Comparison of ENCODE assay signal across 27 mouse cellular contexts in genomic region chr1:24680991-24681390, GRCm38 (mm10). TPM values are rescaled to one million over a fixed set of nuclear protein-coding genes. Genes with fewer than 3 reads are reported as not detected.
DNase-seq lines count a peak whose midpoint lies in the region; ATAC-seq and TF ChIP-seq lines count a peak whose summit lies in the region.
"Had no signal": no experiment of that assay in that cellular context is flagged by ENCODE, and none has a peak within 500 bp of the region (broad histone marks: within the 10 kb centered on the region; RNA-seq: fewer than 3 reads in every experiment).

No protein-coding gene starts in this region.

- no peak overlapping the region for H3K4me2 ChIP-seq in stomach, postnatal 0 days (replicated peaks; ENCODE audit: low read depth)
- H3K4me2 ChIP-seq: embryonic facial prominence, embryonic 13.5 days; forebrain, embryonic 15.5 days; heart, embryonic 12.5 days; kidney, embryonic 15.5 days; limb, embryonic 13.5 days; liver, embryonic 11.5 days; midbrain, embryonic 12.5 days; neural tube, embryonic 12.5 days had no signal

- ATAC-seq in CD4-positive, CD25-positive, alpha-beta regulatory T cell, adult 4 months: no peak
- no peak for ATAC-seq in activated CD4-positive, CD25-positive, alpha-beta regulatory T cell, adult 4 months
- no peak for ATAC-seq in stomach, postnatal 0 days (ENCODE audit: low FRiP score, low TSS enrichment)
- ATAC-seq: forebrain, embryonic 15.5 days had no signal

- no peak overlapping the region for H3K4me3 ChIP-seq in spleen, adult 2 months (ENCODE audit: extremely low read depth, insufficient read depth, insufficient read length)
- H3K4me3 ChIP-seq in stomach, postnatal 0 days (ENCODE audit: low read depth, low read length): no peak overlapping the region
- H3K4me3 ChIP-seq: embryonic facial prominence, embryonic 13.5 days; forebrain, embryonic 10.5 days; forebrain, embryonic 15.5 days; heart, adult 2 months; heart, embryonic 12.5 days; kidney, embryonic 15.5 days; limb, embryonic 13.5 days; megakaryocyte, embryonic 14.5 days; midbrain, embryonic 12.5 days; myocyte; neural tube, embryonic 12.5 days had no signal

- peaks cover 8% of the 10 kb centered on the region for H3K4me1 ChIP-seq in spleen, adult 2 months (ENCODE audit: control insufficient read depth, insufficient read depth, insufficient read length)
- H3K4me1 ChIP-seq in stomach, postnatal 0 days (replicated peaks; ENCODE audit: control insufficient read depth, insufficient read depth): no peaks in the 10 kb centered on the region

- H3K27ac ChIP-seq in spleen, adult 2 months (ENCODE audit: insufficient read depth, low read length): peak overlapping the region; percentile 31
- no peak overlapping the region for H3K27ac ChIP-seq in stomach, postnatal 0 days (replicated peaks)
- H3K27ac ChIP-seq: embryonic facial prominence, embryonic 13.5 days; forebrain, embryonic 10.5 days; forebrain, embryonic 15.5 days; heart, adult 2 months; hindbrain, embryonic 14.5 days; kidney, embryonic 15.5 days; limb, embryonic 13.5 days; midbrain, embryonic 12.5 days; neural tube, embryonic 12.5 days had no signal

- 73% methylated on average over 3 of the region's 3 CpGs for WGBS in spleen, adult 2 months
- 100% methylated on average over 3 of the region's 3 CpGs for WGBS in stomach, postnatal 0 days

- DNase-seq in CD4-positive, CD25-positive, alpha-beta regulatory T cell, adult 2 months (ENCODE audit: low read depth, low spot score): peak; percentile 17
- DNase-seq in lung, postnatal 36 days: peak; percentile 54
- no peak for DNase-seq in lung, postnatal 10 days
- DNase-seq in spleen, adult 2 months (ENCODE audit: low read depth in 1 of 2, low spot score in 2 of 2): peak; percentile 67 to 79
- DNase-seq in stomach, postnatal 0 days (ENCODE audit: low spot score): no peak
- DNase-seq: adrenal gland, postnatal 14 days; cerebellum, adult 11 months; cerebellum, adult 9-11 months; gastrocnemius, postnatal 25 days; kidney, adult 18-20 months; kidney, postnatal 25 days; lung, postnatal 14 days had no signal

- no peak for TF ChIP-seq EP300 in stomach, postnatal 0 days (optimal IDR thresholded peaks at IDR 0.05)

- TF ChIP-seq CTCF in spleen, adult 2 months (IDR thresholded peaks at IDR 0.05; ENCODE audit: extremely low read depth, insufficient read depth, insufficient read length, insufficient replicate concordance): no peak
- TF ChIP-seq CTCF in stomach, postnatal 0 days (IDR thresholded peaks at IDR 0.05; ENCODE audit: low read depth): no peak

- H3K9ac ChIP-seq in stomach, postnatal 0 days (ENCODE audit: low read length): no peak overlapping the region
- H3K9ac ChIP-seq: embryonic facial prominence, embryonic 13.5 days; forebrain, embryonic 15.5 days; heart, embryonic 12.5 days; hindbrain, embryonic 14.5 days; kidney, embryonic 15.5 days; limb, embryonic 13.5 days; midbrain, embryonic 12.5 days; neural tube, embryonic 12.5 days had no signal

- H3K27me3 ChIP-seq in spleen, adult 2 months (ENCODE audit: control insufficient read depth, insufficient read depth, low read length): no peaks in the 10 kb centered on the region
- no peaks in the 10 kb centered on the region for H3K27me3 ChIP-seq in stomach, postnatal 0 days (ENCODE audit: control insufficient read depth, insufficient read depth, low read length)
- H3K27me3 ChIP-seq: embryonic facial prominence, embryonic 13.5 days; forebrain, embryonic 15.5 days; heart, embryonic 12.5 days; kidney, embryonic 15.5 days; limb, embryonic 13.5 days; megakaryocyte, embryonic 14.5 days; midbrain, embryonic 12.5 days; neural tube, embryonic 12.5 days had no signal

- H3K9me3 ChIP-seq in stomach, postnatal 0 days (ENCODE audit: control insufficient read depth, low read length): no peaks in the 10 kb centered on the region
- H3K9me3 ChIP-seq: embryonic facial prominence, embryonic 13.5 days; forebrain, embryonic 10.5 days; forebrain, embryonic 15.5 days; heart, embryonic 12.5 days; kidney, embryonic 15.5 days; limb, embryonic 13.5 days; midbrain, embryonic 12.5 days; neural tube, embryonic 12.5 days had no signal

- no peaks in the 10 kb centered on the region for H3K36me3 ChIP-seq in spleen, adult 2 months (ENCODE audit: control insufficient read depth, insufficient read depth, low read length)
- no peaks in the 10 kb centered on the region for H3K36me3 ChIP-seq in stomach, postnatal 0 days (ENCODE audit: control insufficient read depth, insufficient read depth, low read length)
- H3K36me3 ChIP-seq: forebrain, embryonic 15.5 days had no signal

- TF ChIP-seq POLR2A in spleen, adult 2 months (IDR thresholded peaks at IDR 0.05; ENCODE audit: low read depth, low read length): no peak

RNA-seq across cellular contexts. Expression of gene Lmbrd1, which starts 2.6 kb away (rescaled TPM):
- 100 to 1,000 TPM in 1 of 2 experiments, 10 to 100 TPM in 1; 66.4 to 124 TPM for polyA plus RNA-seq in CD4-positive, CD25-positive, alpha-beta regulatory T cell, adult 4 months (2017; shearing (Covaris generic))
- 18.5 and 28.3 TPM in 2 replicates for polyA plus RNA-seq in spleen, adult 2 months (2012; rRNA removed)
- polyA plus RNA-seq in activated CD4-positive, CD25-positive, alpha-beta regulatory T cell, adult 4 months (2017; shearing (Covaris generic)): 10 to 100 TPM; 60.6 to 84.4 TPM
- 33.6 and 35.2 TPM in 2 replicates for polyA plus RNA-seq in stomach, postnatal 0 days (2015; fragmentation: Nextera tagmentation; extraction: Ambion mirVana)

Comparison
In these comparisons a context has a peak if more than half of its experiments do, and no peak if none do; other contexts are left out.
1. DNase-seq: peak in CD4-positive, CD25-positive, alpha-beta regulatory T cell, adult 2 months (single experiment), lung, postnatal 36 days (single experiment) and spleen, adult 2 months (2 of 2); none in lung, postnatal 10 days (single experiment) and stomach, postnatal 0 days (single experiment).